Mouse (Mus musculus) heart, postnatal 0 days (tissue): ENCODE data around the gene Fam20a. TPM values are rescaled to one million over a fixed set of nuclear protein-coding genes. Genes with fewer than 3 reads are reported as not detected.

Source experiments
- ATAC-seq: fragments of 200-750 bp; cut with Nextera tagmentation; 2 replicates; pipeline ENCODE4 v1.8.0; 2017; ENCODE audit warnings: low read depth, moderate number of reproducible peaks, moderate library complexity; ENCODE audit not compliant: insufficient read depth
- DNase-seq: peaks from one replicate; pipeline ENCODE4 v3.0.0-alpha.2; 2016; ENCODE audit warnings: low spot score
- H3K27ac ChIP-seq: fragments of 300-500 bp; sonication (generic); 2 replicates; pipeline ENCODE4 v1.5.1; 2014; ENCODE audit warnings: low read depth, mild to moderate bottlenecking
- H3K27me3 ChIP-seq: fragments of 300-500 bp; sonication (generic); 2 replicates; pipeline ENCODE4 v1.6.1; 2014; ENCODE audit warnings: low read length, mixed read lengths; ENCODE audit not compliant: control insufficient read depth, insufficient read depth
- H3K36me3 ChIP-seq: fragments of 300-500 bp; sonication (generic); replicated peaks from 2 replicates; pipeline ENCODE4 v1.6.1; 2014; ENCODE audit warnings: low read length, mixed read lengths; ENCODE audit not compliant: control insufficient read depth, insufficient read depth
- H3K4me1 ChIP-seq: fragments of 300-500 bp; sonication (generic); 2 replicates; pipeline ENCODE4 v1.6.1; 2014; ENCODE audit warnings: antibody characterized with exemption; ENCODE audit not compliant: control insufficient read depth, insufficient read depth
- H3K4me2 ChIP-seq: fragments of 300-500 bp; sonication (generic); 2 replicates; pipeline ENCODE4 v1.6.1; 2014; ENCODE audit warnings: low read depth, mild to moderate bottlenecking, low read length, moderate library complexity
- H3K4me3 ChIP-seq: fragments of 300-500 bp; sonication (generic); 2 replicates; pipeline ENCODE4 v1.5.1; 2014; ENCODE audit warnings: low read depth, low read length
- H3K9ac ChIP-seq: fragments of 300-500 bp; sonication (generic); replicated peaks from 2 replicates; pipeline ENCODE4 v1.6.1; 2014; ENCODE audit warnings: low read depth, low read length, mixed read lengths
- H3K9me3 ChIP-seq: fragments of 300-500 bp; sonication (generic); replicated peaks from 2 replicates; pipeline ENCODE4 v1.6.1; 2016; ENCODE audit warnings: low read length; ENCODE audit not compliant: control insufficient read depth
- CTCF ChIP-seq: IDR thresholded peaks from 2 replicates; pipeline ENCODE4 v1.5.1; 2016; ENCODE audit warnings: antibody characterized with exemption, control low read depth, low read depth
- EP300 ChIP-seq: IDR thresholded peaks from 2 replicates; pipeline ENCODE4 v1.6.1; 2016; ENCODE audit warnings: antibody characterized with exemption, low read depth
- WGBS: fragments of 180-500 bp; shearing (Covaris S2); extraction: QIAGEN DNeasy Blood & Tissue Kit; methylation state at CpG from one replicate; pipeline ENCODE4 v1.1.7; 2014; 5-methylcytosine and 5-hydroxymethylcytosine counted together
- polyA plus RNA-seq: library from polyadenylated mRNA; unstranded; fragments of >200 nt; fragmentation: Nextera tagmentation; extraction: Ambion mirVana; gene quantifications from 2 replicates; pipeline ENCODE4 v1.2.1, GENCODE M21; 2015
- total RNA-seq: library from RNA; depleted of rRNA; stranded (reverse); fragments of >200 nt; gene quantifications from 2 replicates; pipeline ENCODE4 v1.2.3, GENCODE M21; 2014; ENCODE audit warnings: low replicate concordance

Fam20a gene
- total and polyA plus RNA-seq, 2 experiments from 2014 or later: 3.0 to 6.8 TPM

GRCm38 (mm10) chr11:109670026-109670916, 51.8 kb downstream of the Fam20a start:
- DNase-seq (peak; percentile 88), ATAC-seq (peak; percentile 51)
- Histone ChIP-seq H3K9me3 (no peaks in the 10 kb centered on the region), H3K4me3 (no peak overlapping the region), H3K27ac (peak overlapping the region; percentile 54), H3K4me1 (peaks cover 10% of the 10 kb centered on the region), H3K9ac (no peak overlapping the region), H3K4me2 (no peak overlapping the region), H3K36me3 (peaks cover 60% of the 10 kb centered on the region), H3K27me3 (no peaks in the 10 kb centered on the region)
- WGBS: 45% methylated on average over 14 of the region's 14 CpGs
- TF ChIP-seq EP300: no peak
- peak; percentile 59 for TF ChIP-seq CTCF

DNA sequence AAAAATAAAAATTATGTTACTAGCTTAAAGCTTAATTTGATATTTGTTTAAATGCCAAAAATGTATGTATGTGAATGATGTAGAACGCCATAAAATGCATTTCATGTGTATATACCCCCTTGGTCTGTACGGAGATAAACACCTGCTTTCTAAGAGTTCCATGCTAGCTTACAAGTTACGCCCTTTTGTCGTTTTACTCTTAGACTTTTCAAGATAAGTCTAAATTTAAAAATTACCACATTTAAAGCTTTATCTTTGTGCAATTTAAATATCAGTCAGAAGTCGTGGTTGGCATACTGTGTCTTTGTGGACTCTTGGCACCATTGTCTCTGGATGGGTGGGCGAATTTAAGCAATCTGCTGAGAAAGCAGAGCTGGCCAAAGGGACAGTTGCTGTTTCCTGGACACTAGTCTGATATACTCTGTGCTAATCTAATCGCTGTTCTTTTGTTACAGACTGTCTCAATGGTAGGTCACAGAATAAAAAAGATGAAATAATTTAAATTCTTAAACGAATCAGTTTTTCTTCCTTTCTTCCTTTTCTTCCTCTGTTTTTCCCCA, 52.9 kb downstream of the Fam20a start:
- H3K27me3 ChIP-seq: no peaks in the 10 kb centered on the region
- DNase-seq: no peak
- no peak overlapping the region for H3K4me3 ChIP-seq
- no peak overlapping the region for H3K9ac ChIP-seq
- H3K4me2 ChIP-seq: no peak overlapping the region
- H3K9me3 ChIP-seq: no peaks in the 10 kb centered on the region
- no peak for ATAC-seq
- no peak for TF ChIP-seq EP300
- no peak for TF ChIP-seq CTCF
- H3K27ac ChIP-seq: no peak overlapping the region
- peaks cover 10% of the 10 kb centered on the region for H3K4me1 ChIP-seq
- 72% methylated on average over 8 of the region's 8 CpGs for WGBS
- peaks cover 70% of the 10 kb centered on the region for H3K36me3 ChIP-seq

DNA sequence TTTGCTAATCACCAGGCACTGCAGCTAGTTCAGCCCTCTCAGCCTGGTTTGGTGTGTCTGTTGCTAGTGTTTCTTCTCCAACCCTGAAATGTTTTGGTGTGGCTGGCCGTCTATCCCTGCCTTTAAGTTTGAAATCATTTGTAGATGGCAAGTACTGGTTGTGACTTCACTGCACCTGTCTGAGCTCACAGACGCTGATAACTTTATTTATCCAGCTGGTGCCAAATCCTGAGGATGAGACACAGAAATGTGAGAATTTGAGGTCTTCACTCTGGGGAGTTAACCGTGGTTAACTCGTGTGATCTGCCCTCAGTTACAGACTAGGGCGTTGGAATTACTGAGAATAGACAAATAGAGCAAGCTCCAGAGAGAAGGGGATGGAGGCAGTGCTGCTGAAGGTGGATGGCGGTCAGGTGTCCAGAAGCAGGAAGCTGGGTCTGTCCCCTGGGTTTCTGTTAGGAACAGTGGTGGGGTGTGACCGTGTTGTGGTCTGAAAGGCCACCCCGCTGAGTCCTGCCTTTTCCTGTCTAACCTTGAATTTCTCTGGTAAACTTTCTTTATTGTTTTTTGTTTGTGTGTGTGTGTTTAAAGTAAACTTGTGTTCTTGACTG, 53.9 kb downstream of the Fam20a start:
- Histone ChIP-seq H3K27ac (no peak overlapping the region), H3K36me3 (peaks cover 80% of the 10 kb centered on the region), H3K27me3 (no peaks in the 10 kb centered on the region), H3K4me2 (no peak overlapping the region), H3K4me3 (no peak overlapping the region), H3K4me1 (peaks cover 10% of the 10 kb centered on the region), H3K9ac (no peak overlapping the region), H3K9me3 (no peaks in the 10 kb centered on the region)
- DNase-seq: no peak
- ATAC-seq: no peak
- WGBS: 66% methylated on average over 8 of the region's 8 CpGs
- TF ChIP-seq EP300 (no peak), CTCF (no peak)

DNA sequence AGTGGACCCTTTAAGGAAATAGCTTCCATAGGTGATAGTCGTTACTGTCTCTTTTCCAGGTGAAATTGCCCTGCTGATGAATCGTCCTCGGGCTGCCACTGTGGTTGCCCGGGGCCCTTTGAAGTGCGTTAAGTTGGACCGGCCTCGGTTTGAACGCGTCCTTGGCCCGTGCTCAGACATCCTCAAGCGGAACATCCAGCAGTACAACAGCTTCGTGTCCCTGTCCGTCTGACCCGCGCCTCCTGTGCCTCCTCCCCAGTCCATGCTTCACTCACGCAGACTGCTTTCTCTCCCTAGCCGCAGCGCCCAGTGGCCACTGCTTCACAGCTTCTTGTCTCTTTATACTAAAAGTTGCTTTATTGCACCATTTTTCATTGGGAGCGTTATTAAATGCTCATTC, 54.7 kb downstream of the Fam20a start:
- no peak overlapping the region for H3K9ac ChIP-seq
- no peak overlapping the region for H3K4me3 ChIP-seq
- TF ChIP-seq EP300 (no peak), CTCF (no peak)
- peaks cover 2% of the 10 kb centered on the region; the same call in 1 of the 2 replicates for H3K4me1 ChIP-seq
- H3K4me2 ChIP-seq: no peak overlapping the region
- peaks cover 87% of the 10 kb centered on the region for H3K36me3 ChIP-seq
- DNase-seq (no peak), ATAC-seq (no peak)
- no peaks in the 10 kb centered on the region for H3K27me3 ChIP-seq
- 84% methylated on average over 19 of the region's 19 CpGs for WGBS
- no peak overlapping the region for H3K27ac ChIP-seq
- H3K9me3 ChIP-seq: no peaks in the 10 kb centered on the region

DNA sequence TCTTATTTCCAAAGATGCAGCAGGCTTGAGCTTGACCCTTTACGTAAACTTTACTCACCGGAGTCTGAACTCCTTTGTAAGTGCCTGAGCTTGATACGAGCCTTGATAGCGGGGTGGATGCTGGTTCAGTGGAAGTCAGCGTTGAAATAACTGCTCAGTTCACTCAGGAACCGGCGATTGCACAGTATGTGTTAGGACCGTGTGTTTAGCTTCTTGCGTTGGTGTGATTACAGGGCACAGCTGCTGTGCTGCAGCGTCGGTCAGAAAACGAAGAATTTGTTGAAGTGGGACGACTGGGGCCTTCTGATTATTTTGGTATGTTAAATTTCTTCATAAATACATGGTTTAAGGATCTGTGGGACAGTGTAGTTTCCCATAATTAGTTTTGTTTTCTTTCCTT, 55.7 kb downstream of the Fam20a start:
- H3K4me3 ChIP-seq: no peak overlapping the region
- peaks cover 87% of the 10 kb centered on the region for H3K36me3 ChIP-seq
- DNase-seq (no peak), ATAC-seq (no peak)
- H3K27me3 ChIP-seq: no peaks in the 10 kb centered on the region
- H3K9me3 ChIP-seq: no peaks in the 10 kb centered on the region
- TF ChIP-seq CTCF: no peak
- TF ChIP-seq EP300: no peak
- H3K4me1 ChIP-seq: no peaks in the 10 kb centered on the region
- H3K4me2 ChIP-seq: no peak overlapping the region
- no peak overlapping the region for H3K9ac ChIP-seq
- WGBS: 86% methylated on average over 13 of the region's 13 CpGs
- no peak overlapping the region for H3K27ac ChIP-seq
